Mouse (Mus musculus): ENCODE results near the gene Pts.

The Pts gene

GRCm38 (mm10) chr9:50491531-50492045 is 36.9 kb downstream of the Pts start:
- no peak for DNase-seq (ENCODE audit: low spot score in 2 of 2)

DNA sequence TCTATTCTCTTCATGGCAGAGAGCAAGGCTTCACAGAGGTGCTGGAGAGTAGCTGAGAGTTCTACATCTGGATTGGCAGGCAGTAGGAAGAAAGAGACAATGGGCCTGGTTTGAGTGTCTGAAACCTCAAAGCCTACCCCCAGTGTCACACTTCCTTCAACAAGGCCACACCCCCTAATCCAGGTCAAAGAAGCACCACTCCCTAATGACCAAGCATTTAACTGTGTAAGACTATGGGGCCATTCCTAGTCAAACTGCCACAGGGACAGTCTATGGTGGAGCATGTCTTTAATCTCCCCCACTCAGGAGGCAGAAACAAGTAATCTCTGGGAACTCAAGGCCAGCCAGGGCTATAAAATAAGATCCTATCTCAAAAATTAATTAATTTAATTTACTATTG is 37.7 kb downstream of the Pts start:
- DNase-seq (ENCODE audit: low spot score in 2 of 2) = no peak

- DNase-seq (ENCODE audit: low spot score in 2 of 2) = no peak
Measured at GRCm38 (mm10) chr9:50485521-50485920, 43.0 kb downstream of the Pts start.

- DNase-seq (ENCODE audit: low spot score in 2 of 2) = no peak
Measured at GRCm38 (mm10) chr9:50482743-50483142, 45.8 kb downstream of the Pts start.

- no peak for DNase-seq (ENCODE audit: low spot score in 2 of 2)
Measured at GRCm38 (mm10) chr9:50479476-50479875, 49.0 kb downstream of the Pts start.

DNA sequence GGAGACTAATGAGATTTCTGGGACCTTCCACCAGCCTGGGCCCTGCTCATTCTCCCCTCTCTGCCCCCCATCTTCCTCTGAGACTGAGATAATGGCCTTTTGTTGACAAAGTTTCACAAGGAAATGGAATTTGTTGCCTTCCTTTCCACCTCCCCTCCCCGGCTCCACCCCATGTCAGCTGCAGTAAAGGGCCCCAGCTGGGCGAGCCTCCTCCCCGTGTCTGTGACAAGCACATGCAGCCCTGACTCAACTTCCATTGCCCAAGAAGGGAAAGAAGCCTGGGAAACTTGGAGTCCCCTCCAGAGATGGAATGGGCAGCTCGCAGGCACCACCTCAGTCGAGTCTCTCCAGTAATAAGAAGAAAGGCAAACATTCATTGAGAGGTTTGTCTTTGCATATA is 49.7 kb downstream of the Pts start:
- no peak for DNase-seq (ENCODE audit: low spot score in 2 of 2)

DNA sequence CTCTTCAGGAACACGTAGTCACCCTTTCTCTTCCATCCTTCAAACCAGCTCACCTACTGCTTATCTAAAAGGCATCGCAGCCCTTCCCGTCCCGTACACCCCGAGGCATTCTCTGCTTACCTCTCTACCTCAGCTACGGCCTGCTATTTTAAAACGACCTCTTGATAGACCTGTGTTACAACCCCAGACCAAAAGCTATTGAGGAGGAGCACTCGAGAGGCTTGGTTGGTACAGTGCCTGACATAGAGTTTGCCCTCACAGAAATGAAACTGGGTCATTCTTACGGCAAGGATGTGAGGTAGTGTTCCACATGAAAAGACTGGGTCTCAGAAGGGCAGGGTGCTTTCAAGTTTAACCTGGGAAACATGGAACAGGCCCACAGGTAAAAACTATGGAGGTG is 51.3 kb downstream of the Pts start:
- DNase-seq (ENCODE audit: low spot score in 2 of 2) = no peak

GRCm38 (mm10) chr9:50476651-50477050 is 51.9 kb downstream of the Pts start:
- no peak for DNase-seq (ENCODE audit: low spot score in 2 of 2)

DNA sequence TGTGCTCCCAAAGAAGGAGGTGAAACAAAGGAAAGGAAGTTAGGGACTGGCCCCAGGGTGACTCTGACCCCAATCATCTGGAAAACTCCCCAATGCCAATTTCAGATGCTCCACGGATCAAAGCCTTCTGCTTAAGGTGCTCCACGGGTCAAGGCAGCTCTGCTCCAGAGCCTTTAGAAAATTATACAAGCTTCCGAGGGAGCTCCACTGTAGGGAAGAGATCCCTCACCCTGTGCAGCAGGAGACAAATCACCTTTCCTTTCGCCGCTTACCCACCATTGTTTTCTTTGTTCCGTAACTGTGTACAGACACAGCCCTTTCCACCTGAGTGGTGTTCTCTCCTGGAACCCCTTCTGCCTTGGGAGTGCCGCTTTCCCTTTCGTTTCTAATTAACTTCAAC is 52.8 kb downstream of the Pts start:
- no peak for DNase-seq (ENCODE audit: low spot score in 2 of 2)

DNA sequence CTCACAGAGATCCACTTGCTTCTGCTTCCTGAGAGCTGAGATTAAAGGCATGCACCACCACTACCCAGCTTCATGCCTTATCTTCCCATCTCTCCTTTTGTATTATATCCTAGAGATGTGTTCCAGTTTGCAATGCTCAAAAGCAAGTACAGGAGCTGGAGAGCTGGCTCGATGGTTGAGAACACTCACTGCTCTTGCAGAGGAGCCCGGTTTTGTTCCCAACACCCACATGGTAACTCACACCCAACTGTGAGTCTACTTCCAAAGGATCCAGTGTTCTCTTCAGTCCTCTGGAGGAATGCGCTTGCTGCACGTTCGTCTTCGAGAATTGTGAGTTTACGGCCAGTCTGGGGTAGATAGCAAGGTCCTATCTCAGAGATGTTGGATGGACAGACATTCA is 53.2 kb downstream of the Pts start:
- DNase-seq (ENCODE audit: low spot score in 2 of 2) = no peak

All from spleen, postnatal 14 days (tissue).